Comparison of ENCODE assay signal across 22 mouse cellular contexts in the genomic region with DNA sequence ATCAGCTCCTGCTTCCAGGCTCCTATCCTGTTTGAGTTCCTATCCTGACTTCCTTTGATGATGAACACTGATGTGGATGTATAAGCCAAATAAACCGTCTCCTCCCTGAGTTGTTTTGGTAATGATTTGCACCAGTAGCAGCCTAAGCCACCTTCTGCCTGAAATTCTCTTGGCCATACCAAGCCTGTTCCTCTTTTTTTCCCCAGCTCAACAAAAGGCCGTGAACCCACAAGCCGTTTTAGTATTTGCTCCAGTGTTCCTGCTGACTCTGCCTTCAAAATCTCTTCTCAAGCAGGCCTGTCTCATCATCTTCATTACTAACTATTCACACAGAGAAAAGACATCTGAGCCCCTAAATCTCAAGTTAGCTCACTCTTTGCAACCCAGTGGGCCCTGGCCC. TPM values are rescaled to one million over a fixed set of nuclear protein-coding genes. Genes with fewer than 3 reads are reported as not detected.
DNase-seq lines count a peak whose midpoint lies in the region; ATAC-seq and TF ChIP-seq lines count a peak whose summit lies in the region.
"Had no signal": no experiment of that assay in that cellular context is flagged by ENCODE, and none has a peak within 500 bp of the region (broad histone marks: within the 10 kb centered on the region; RNA-seq: fewer than 3 reads in every experiment).

No protein-coding gene starts in this region.

- no peak overlapping the region for H3K4me2 ChIP-seq in hindbrain, postnatal 0 days (ENCODE audit: low read depth, low read length)
- H3K4me2 ChIP-seq in hindbrain, embryonic 11.5 days (replicated peaks; ENCODE audit: low read depth, low read length), result no peak overlapping the region
- no peak overlapping the region for H3K4me2 ChIP-seq in limb, embryonic 13.5 days (replicated peaks)
- H3K4me2 ChIP-seq in neural tube, embryonic 13.5 days, result no peak overlapping the region
- H3K4me2 ChIP-seq: embryonic facial prominence, embryonic 13.5 days; forebrain, embryonic 13.5 days; heart, embryonic 12.5 days; hindbrain, embryonic 13.5 days had no signal

- 62% methylated on average over 3 of the region's 3 CpGs for WGBS in hindbrain, postnatal 0 days
- WGBS in hindbrain, embryonic 11.5 days, result 87% methylated on average over 3 of the region's 3 CpGs
- WGBS in limb, embryonic 13.5 days, result 66% methylated on average over 3 of the region's 3 CpGs
- WGBS in limb, embryonic 10.5 days, result 82% methylated on average over 3 of the region's 3 CpGs
- WGBS in neural tube, embryonic 13.5 days, result 79% methylated on average over 3 of the region's 3 CpGs
- WGBS in forebrain, embryonic 10.5 days, result 87% methylated on average over 3 of the region's 3 CpGs

- H3K27me3 ChIP-seq in hindbrain, postnatal 0 days (ENCODE audit: insufficient read depth, low read length), result no peaks in the 10 kb centered on the region
- no peaks in the 10 kb centered on the region for H3K27me3 ChIP-seq in hindbrain, embryonic 11.5 days (ENCODE audit: control insufficient read depth, insufficient read depth, low read length)
- H3K27me3 ChIP-seq in limb, embryonic 13.5 days, result no peaks in the 10 kb centered on the region
- no peaks in the 10 kb centered on the region for H3K27me3 ChIP-seq in limb, embryonic 10.5 days (ENCODE audit: low read depth, poor library complexity, severe bottlenecking)
- H3K27me3 ChIP-seq in neural tube, embryonic 13.5 days, result no peaks in the 10 kb centered on the region
- no peaks in the 10 kb centered on the region for H3K27me3 ChIP-seq in forebrain, embryonic 10.5 days (ENCODE audit: poor library complexity, severe bottlenecking)
- H3K27me3 ChIP-seq: embryonic facial prominence, embryonic 13.5 days; forebrain, embryonic 13.5 days; heart, embryonic 12.5 days; hindbrain, embryonic 13.5 days; Patski had no signal

- H3K4me3 ChIP-seq in hindbrain, postnatal 0 days (ENCODE audit: low read length), result no peak overlapping the region
- H3K4me3 ChIP-seq in hindbrain, embryonic 11.5 days (ENCODE audit: low read depth, low read length), result no peak overlapping the region
- no peak overlapping the region for H3K4me3 ChIP-seq in limb, embryonic 13.5 days
- H3K4me3 ChIP-seq in limb, embryonic 10.5 days, result no peak overlapping the region
- H3K4me3 ChIP-seq in neural tube, embryonic 13.5 days, result no peak overlapping the region
- H3K4me3 ChIP-seq in forebrain, embryonic 10.5 days, result no peak overlapping the region
- H3K4me3 ChIP-seq: embryonic facial prominence, embryonic 13.5 days; forebrain, embryonic 13.5 days; heart, embryonic 12.5 days; hindbrain, embryonic 13.5 days had no signal

- no peak for DNase-seq in hindbrain, postnatal 0 days (ENCODE audit: low spot score)
- no peak for DNase-seq in hindbrain, embryonic 11.5 days (ENCODE audit: low spot score)
- no peak for DNase-seq in limb, embryonic 10.5 days (ENCODE audit: low spot score)
- no peak for DNase-seq in neural tube, embryonic 10.5 days (ENCODE audit: extremely low spot score, low spot score)
- no peak for DNase-seq in forebrain, embryonic 10.5 days (ENCODE audit: extremely low spot score, low spot score)
- DNase-seq: adrenal gland, postnatal 14 days; cerebellum, adult 11-12 months; cerebellum, adult 9-10 months; cerebellum, postnatal 25 days; forebrain, postnatal 0 days; gastrocnemius, postnatal 14 days; heart, postnatal 36 days had no signal

- H3K36me3 ChIP-seq in hindbrain, postnatal 0 days (ENCODE audit: insufficient read depth, low read length), result no peaks in the 10 kb centered on the region
- H3K36me3 ChIP-seq in hindbrain, embryonic 11.5 days (ENCODE audit: control insufficient read depth, insufficient read depth, low read length), result no peaks in the 10 kb centered on the region
- no peaks in the 10 kb centered on the region for H3K36me3 ChIP-seq in limb, embryonic 13.5 days
- no peaks in the 10 kb centered on the region for H3K36me3 ChIP-seq in limb, embryonic 10.5 days
- H3K36me3 ChIP-seq in neural tube, embryonic 13.5 days, result no peaks in the 10 kb centered on the region
- no peaks in the 10 kb centered on the region for H3K36me3 ChIP-seq in forebrain, embryonic 10.5 days (replicated peaks)
- H3K36me3 ChIP-seq: embryonic facial prominence, embryonic 13.5 days; heart, embryonic 12.5 days; hindbrain, embryonic 13.5 days had no signal

- H3K27ac ChIP-seq in hindbrain, postnatal 0 days, result peak overlapping the region; percentile 70
- no peak overlapping the region for H3K27ac ChIP-seq in hindbrain, embryonic 11.5 days (ENCODE audit: low read depth, low read length)
- H3K27ac ChIP-seq in limb, embryonic 13.5 days, result no peak overlapping the region
- H3K27ac ChIP-seq in limb, embryonic 10.5 days, result no peak overlapping the region
- H3K27ac ChIP-seq in neural tube, embryonic 13.5 days (replicated peaks), result 0 out of 2 replicates have a peak overlapping the region, but pooled peaks have one; percentile 57
- H3K27ac ChIP-seq in forebrain, embryonic 10.5 days, result no peak overlapping the region
- H3K27ac ChIP-seq: embryonic facial prominence, embryonic 13.5 days; forebrain, embryonic 13.5 days had no signal

- H3K4me1 ChIP-seq in hindbrain, postnatal 0 days (ENCODE audit: insufficient read depth, low read length), result peaks cover 4% of the 10 kb centered on the region; the same call in 1 of the 2 replicates
- H3K4me1 ChIP-seq in hindbrain, embryonic 11.5 days (replicated peaks; ENCODE audit: control insufficient read depth, insufficient read depth, low read length), result no peaks in the 10 kb centered on the region
- H3K4me1 ChIP-seq in limb, embryonic 13.5 days, result peaks cover 9% of the 10 kb centered on the region
- H3K4me1 ChIP-seq in limb, embryonic 10.5 days, result peaks cover 5% of the 10 kb centered on the region; the same call in 1 of the 2 replicates
- peaks cover 24% of the 10 kb centered on the region for H3K4me1 ChIP-seq in neural tube, embryonic 13.5 days (replicated peaks)
- peaks cover 15% of the 10 kb centered on the region for H3K4me1 ChIP-seq in forebrain, embryonic 10.5 days

- TF ChIP-seq CTCF in hindbrain, postnatal 0 days (IDR thresholded peaks at IDR 0.05; ENCODE audit: low read depth), result no peak

- ATAC-seq in hindbrain, postnatal 0 days, result no peak
- ATAC-seq in hindbrain, embryonic 11.5 days (ENCODE audit: low FRiP score), result no peak
- ATAC-seq in limb, embryonic 13.5 days (ENCODE audit: low FRiP score, low read depth), result no peak
- ATAC-seq in neural tube, embryonic 13.5 days (ENCODE audit: low read depth), result no peak
- ATAC-seq in megakaryocyte progenitor cell, adult 5-6 weeks (replicated peaks; ENCODE audit: poor library complexity), result 0 out of 2 replicates have a peak, but pooled peaks have one; percentile 37
- ATAC-seq: activated CD4-positive, CD25-positive, alpha-beta regulatory T cell, adult 4 months; forebrain, embryonic 13.5 days; forebrain, postnatal 0 days; Patski had no signal

- no peak overlapping the region for H3K9ac ChIP-seq in hindbrain, postnatal 0 days (replicated peaks; ENCODE audit: low read length)
- H3K9ac ChIP-seq in hindbrain, embryonic 11.5 days (ENCODE audit: low read depth, low read length), result no peak overlapping the region
- H3K9ac ChIP-seq in limb, embryonic 13.5 days, result peak overlapping the region; percentile 4; the same call in 1 of the 2 replicates
- H3K9ac ChIP-seq in neural tube, embryonic 13.5 days, result no peak overlapping the region
- H3K9ac ChIP-seq: embryonic facial prominence, embryonic 13.5 days; forebrain, embryonic 13.5 days; forebrain, postnatal 0 days; heart, embryonic 12.5 days; hindbrain, embryonic 13.5 days had no signal

- H3K9me3 ChIP-seq in hindbrain, postnatal 0 days (ENCODE audit: low read length), result no peaks in the 10 kb centered on the region
- no peaks in the 10 kb centered on the region for H3K9me3 ChIP-seq in hindbrain, embryonic 11.5 days (ENCODE audit: control insufficient read depth, low read length)
- H3K9me3 ChIP-seq in limb, embryonic 13.5 days, result no peaks in the 10 kb centered on the region
- no peaks in the 10 kb centered on the region for H3K9me3 ChIP-seq in limb, embryonic 10.5 days (replicated peaks)
- H3K9me3 ChIP-seq in neural tube, embryonic 13.5 days, result no peaks in the 10 kb centered on the region
- no peaks in the 10 kb centered on the region for H3K9me3 ChIP-seq in forebrain, embryonic 10.5 days
- H3K9me3 ChIP-seq: embryonic facial prominence, embryonic 13.5 days; forebrain, embryonic 13.5 days; heart, embryonic 12.5 days; hindbrain, embryonic 13.5 days had no signal

RNA-seq across cellular contexts. Expression of a gene that starts 7.9 kb away (rescaled TPM):
- total RNA-seq in hindbrain, postnatal 0 days (2014; rRNA removed), result 168 and 214 TPM in 2 replicates
- polyA plus RNA-seq in hindbrain, postnatal 0 days (2015; fragmentation: Nextera tagmentation; extraction: Ambion mirVana), result 131 and 145 TPM in 2 replicates
- 2.2 TPM in 2 replicates for polyA plus RNA-seq in hindbrain, embryonic 11.5 days (2014; fragmentation: Nextera tagmentation; extraction: Ambion mirVana)
- polyA plus RNA-seq in limb, embryonic 13.5 days (2015; fragmentation: Nextera tagmentation; extraction: Ambion mirVana), result 2.0 and 2.4 TPM in 2 replicates
- polyA plus RNA-seq in limb, embryonic 10.5 days (2016; fragmentation: Nextera tagmentation; extraction: Ambion mirVana), result 1.6 and 1.7 TPM in 2 replicates
- polyA plus RNA-seq in neural tube, embryonic 13.5 days (2015; fragmentation: Nextera tagmentation; extraction: Ambion mirVana), result 38.3 and 38.6 TPM in 2 replicates
- 1.1 TPM in 2 replicates for total RNA-seq in megakaryocyte progenitor cell, adult 5-6 weeks (2015)
- 2.0 and 2.4 TPM in 2 replicates for total RNA-seq in megakaryocyte progenitor cell, adult 5-6 weeks (2017)
- 1.7 and 2.1 TPM in 2 replicates for polyA plus RNA-seq in forebrain, embryonic 10.5 days (2016; fragmentation: Nextera tagmentation; extraction: Ambion mirVana)

RNA-seq across cellular contexts. Expression of a gene that starts 31.8 kb away (rescaled TPM):
- total RNA-seq in hindbrain, postnatal 0 days (2014; rRNA removed), result 43.2 and 56.4 TPM in 2 replicates
- 26.6 and 29.6 TPM in 2 replicates for polyA plus RNA-seq in hindbrain, postnatal 0 days (2015; fragmentation: Nextera tagmentation; extraction: Ambion mirVana)
- 1.9 and 3.6 TPM in 2 replicates for polyA plus RNA-seq in hindbrain, embryonic 11.5 days (2014; fragmentation: Nextera tagmentation; extraction: Ambion mirVana)
- polyA plus RNA-seq in limb, embryonic 13.5 days (2015; fragmentation: Nextera tagmentation; extraction: Ambion mirVana), result 5.0 and 5.1 TPM in 2 replicates
- 4.3 and 7.5 TPM in 2 replicates for polyA plus RNA-seq in limb, embryonic 10.5 days (2016; fragmentation: Nextera tagmentation; extraction: Ambion mirVana)
- polyA plus RNA-seq in neural tube, embryonic 13.5 days (2015; fragmentation: Nextera tagmentation; extraction: Ambion mirVana), result 12.3 and 13.9 TPM in 2 replicates
- total RNA-seq in megakaryocyte progenitor cell, adult 5-6 weeks (2015), result 0.22 TPM in 1 of 2 replicates, not detected in the other
- total RNA-seq in megakaryocyte progenitor cell, adult 5-6 weeks (2017), result not detected in 2 replicates
- 5.5 and 5.6 TPM in 2 replicates for polyA plus RNA-seq in forebrain, embryonic 10.5 days (2016; fragmentation: Nextera tagmentation; extraction: Ambion mirVana)
- total RNA-seq: CH12.LX had no signal
- polyA plus RNA-seq: activated CD4-positive, CD25-positive, alpha-beta regulatory T cell, adult 4 months had no signal

Comparison
In these comparisons a context has a peak if more than half of its experiments do, and no peak if none do; other contexts are left out.
1. H3K27ac ChIP-seq: peak in hindbrain, postnatal 0 days (single experiment) and neural tube, embryonic 13.5 days (single experiment); none in hindbrain, embryonic 11.5 days (single experiment), limb, embryonic 13.5 days (single experiment), limb, embryonic 10.5 days (single experiment) and forebrain, embryonic 10.5 days (single experiment).
2. RNA of a gene that starts 7.9 kb away (polyA plus RNA-seq): 131 to 145 TPM in hindbrain, postnatal 0 days and 38.3 to 38.6 TPM in neural tube, embryonic 13.5 days; 2.0 to 2.4 TPM in limb, embryonic 13.5 days, 2.2 TPM in hindbrain, embryonic 11.5 days, 1.7 to 2.1 TPM in forebrain, embryonic 10.5 days and 1.6 to 1.7 TPM in limb, embryonic 10.5 days; every median in the first group is over 10 times any median in the second.